Mouse (Mus musculus) liver, embryonic 11.5 days (tissue): ENCODE results near the gene Zfp189. TPM values are rescaled to one million over a fixed set of nuclear protein-coding genes. Genes with fewer than 3 reads are reported as not detected.
A peak's percentile ranks its signal among the peaks of the same experiment; 100 is the strongest.
"Not testable (repeated sequence)": the region's sequence is repeated elsewhere in the genome, so short reads cannot be mapped to it uniquely, and the experiment has no call there.

Experiments used
- ATAC-seq: fragments of 200-750 bp; cut with Nextera tagmentation; replicated peaks from 2 replicates; pipeline ENCODE4 v1.8.0; 2017; ENCODE audit warnings: moderate number of reproducible peaks, mild to moderate bottlenecking, moderate TSS enrichment, moderate library complexity; ENCODE audit not compliant: low FRiP score
- DNase-seq: peaks from one replicate; pipeline ENCODE4 v3.0.0-alpha.2; 2017; ENCODE audit warnings: low spot score
- H3K27ac ChIP-seq: fragments of 300-500 bp; sonication (generic); 2 replicates; pipeline ENCODE4 v1.5.1; 2014; ENCODE audit warnings: mild to moderate bottlenecking, low read depth, low read length, control low read depth
- H3K27me3 ChIP-seq: fragments of 300-500 bp; sonication (generic); replicated peaks from 2 replicates; pipeline ENCODE4 v1.6.1; 2014; ENCODE audit warnings: low read length, mixed read lengths; ENCODE audit not compliant: control insufficient read depth, insufficient read depth
- H3K36me3 ChIP-seq: fragments of 300-500 bp; sonication (generic); 2 replicates; pipeline ENCODE4 v1.6.1; 2014; ENCODE audit warnings: mild to moderate bottlenecking, low read length, moderate library complexity, mixed read lengths; ENCODE audit not compliant: control insufficient read depth, insufficient read depth
- H3K4me1 ChIP-seq: fragments of 300-500 bp; sonication (generic); replicated peaks from 2 replicates; pipeline ENCODE4 v1.6.1; 2014; ENCODE audit warnings: low read length, mixed read lengths; ENCODE audit not compliant: control insufficient read depth, insufficient read depth
- H3K4me2 ChIP-seq: fragments of 300-500 bp; sonication (generic); 2 replicates; pipeline ENCODE4 v1.6.1; 2014; ENCODE audit warnings: mild to moderate bottlenecking, control low read depth, moderate library complexity
- H3K4me3 ChIP-seq: fragments of 300-500 bp; sonication (generic); 2 replicates; pipeline ENCODE4 v1.5.1; 2014; ENCODE audit warnings: low read depth, low read length, control low read depth
- H3K9ac ChIP-seq: fragments of 300-500 bp; sonication (generic); 2 replicates; pipeline ENCODE4 v1.6.1; 2014; ENCODE audit warnings: low read depth, low read length, control low read depth
- H3K9me3 ChIP-seq: fragments of 300-500 bp; sonication (generic); 2 replicates; pipeline ENCODE4 v1.6.1; 2016; ENCODE audit warnings: low read length, inconsistent platforms, mixed read lengths; ENCODE audit not compliant: control insufficient read depth
- WGBS: fragments of 180-500 bp; shearing (Covaris S2); extraction: QIAGEN DNeasy Blood & Tissue Kit; methylation state at CpG from one replicate; pipeline ENCODE4 v1.1.7; 2014; 5-methylcytosine and 5-hydroxymethylcytosine counted together
- polyA plus RNA-seq: library from polyadenylated mRNA; unstranded; fragments of >200 nt; fragmentation: Nextera tagmentation; extraction: Ambion mirVana; gene quantifications from 2 replicates; pipeline ENCODE4 v1.2.1, GENCODE M21; 2014

Zfp189 gene
- polyA plus RNA-seq, 1 experiment from 2014 or later: 7.4 TPM

- WGBS: 63% methylated on average over 3 of the region's 3 CpGs
- H3K27ac ChIP-seq: peak overlapping the region; percentile 35; the same call in 1 of the 2 replicates
Observed at GRCm38 (mm10) chr4:49485934-49486650, 34.9 kb upstream of the Zfp189 start.

GRCm38 (mm10) chr4:49503563-49503962 is 17.4 kb upstream of the Zfp189 start:
- no peaks in the 10 kb centered on the region for H3K9me3 ChIP-seq
- no peaks in the 10 kb centered on the region for H3K27me3 ChIP-seq
- DNase-seq (no peak), ATAC-seq (no peak)
- WGBS: 86% methylated on average over 1 of the region's 1 CpGs
- no peak overlapping the region for H3K27ac ChIP-seq
- H3K4me2 ChIP-seq: no peak overlapping the region
- H3K36me3 ChIP-seq: no peaks in the 10 kb centered on the region
- H3K9ac ChIP-seq: no peak overlapping the region
- H3K4me3 ChIP-seq: no peak overlapping the region
- no peaks in the 10 kb centered on the region for H3K4me1 ChIP-seq

More at GRCm38 (mm10) chr4:49485934-49486650, 34.9 kb upstream of the Zfp189 start:
- not testable (repeated sequence) for H3K9ac ChIP-seq, H3K4me1 ChIP-seq, DNase-seq, ATAC-seq, H3K9me3 ChIP-seq, H3K4me3 ChIP-seq, H3K36me3 ChIP-seq, H3K4me2 ChIP-seq, H3K27me3 ChIP-seq

GRCm38 (mm10) chr4:49506386-49506785 is 14.6 kb upstream of the Zfp189 start, which contains the start of gene Baat:
Gene Baat, minus strand, starts transcription at chr4:49506557.
- no peaks in the 10 kb centered on the region for H3K9me3 ChIP-seq
- DNase-seq (no peak), ATAC-seq (no peak)
- H3K4me2 ChIP-seq: no peak within 1 kb of the TSS
- 53% methylated on average over 3 of the region's 3 CpGs for WGBS
- no peak within 1 kb of the TSS for H3K9ac ChIP-seq
- H3K27me3 ChIP-seq: no peaks in the 10 kb centered on the region
- no peaks in the 10 kb centered on the region for H3K4me1 ChIP-seq
- no peak within 1 kb of the TSS for H3K27ac ChIP-seq
- H3K4me3 ChIP-seq: no peak within 1 kb of the TSS
- no peaks in the 10 kb centered on the region for H3K36me3 ChIP-seq

GRCm38 (mm10) chr4:49509183-49509582 is 11.8 kb upstream of the Zfp189 start:
- peaks cover 15% of the 10 kb centered on the region for H3K36me3 ChIP-seq
- no peaks in the 10 kb centered on the region for H3K27me3 ChIP-seq
- H3K27ac ChIP-seq: no peak overlapping the region
- DNase-seq (no peak), ATAC-seq (no peak)
- H3K9ac ChIP-seq: no peak overlapping the region
- WGBS: 75% methylated on average over 2 of the region's 2 CpGs
- H3K4me1 ChIP-seq: no peaks in the 10 kb centered on the region
- H3K4me3 ChIP-seq: no peak overlapping the region
- no peak overlapping the region for H3K4me2 ChIP-seq
- H3K9me3 ChIP-seq: no peaks in the 10 kb centered on the region

- ATAC-seq: 0 out of 2 replicates have a peak, but pooled peaks have one; percentile 13
- not testable (repeated sequence) for H3K27ac ChIP-seq, H3K9ac ChIP-seq, H3K27me3 ChIP-seq, H3K4me3 ChIP-seq, DNase-seq, H3K4me1 ChIP-seq, H3K9me3 ChIP-seq, H3K4me2 ChIP-seq
- WGBS: 64% methylated on average over 1 of the region's 1 CpGs
- peaks cover 18% of the 10 kb centered on the region for H3K36me3 ChIP-seq
Observed at GRCm38 (mm10) chr4:49510236-49510835, 10.6 kb upstream of the Zfp189 start.

GRCm38 (mm10) chr4:49512636-49513035 is 8.3 kb upstream of the Zfp189 start:
- Histone ChIP-seq H3K27ac (no peak overlapping the region), H3K36me3 (peaks cover 18% of the 10 kb centered on the region), H3K9ac (no peak overlapping the region), H3K4me2 (no peak overlapping the region), H3K9me3 (no peaks in the 10 kb centered on the region), H3K27me3 (no peaks in the 10 kb centered on the region), H3K4me1 (no peaks in the 10 kb centered on the region), H3K4me3 (no peak overlapping the region)
- no peak for ATAC-seq
- DNase-seq: no peak
- 88% methylated on average over 4 of the region's 4 CpGs for WGBS

GRCm38 (mm10) chr4:49514441-49514840 is 6.5 kb upstream of the Zfp189 start:
- H3K9ac ChIP-seq: no peak overlapping the region
- H3K4me3 ChIP-seq: no peak overlapping the region
- DNase-seq (no peak), ATAC-seq (no peak)
- no peak overlapping the region for H3K27ac ChIP-seq
- no peak overlapping the region for H3K4me2 ChIP-seq
- H3K9me3 ChIP-seq: no peaks in the 10 kb centered on the region
- no peaks in the 10 kb centered on the region for H3K27me3 ChIP-seq
- WGBS: 96% methylated on average over 6 of the region's 6 CpGs
- peaks cover 20% of the 10 kb centered on the region for H3K36me3 ChIP-seq
- peaks cover 2% of the 10 kb centered on the region; the same call in 1 of the 2 replicates for H3K4me1 ChIP-seq

GRCm38 (mm10) chr4:49519476-49519875 is 1.5 kb upstream of the Zfp189 start:
- H3K9me3 ChIP-seq: no peaks in the 10 kb centered on the region
- DNase-seq (no peak), ATAC-seq (no peak)
- H3K27ac ChIP-seq: no peak overlapping the region
- peak overlapping the region; percentile 65 for H3K4me2 ChIP-seq
- no peaks in the 10 kb centered on the region for H3K27me3 ChIP-seq
- H3K36me3 ChIP-seq: peaks cover 13% of the 10 kb centered on the region; the same call in 1 of the 2 replicates
- peak overlapping the region; percentile 79 for H3K4me3 ChIP-seq
- WGBS: 65% methylated on average over 5 of the region's 5 CpGs
- peaks cover 12% of the 10 kb centered on the region for H3K4me1 ChIP-seq
- H3K9ac ChIP-seq: no peak overlapping the region
